Mouse (Mus musculus) lung, adult 2 months (tissue): ENCODE results near the gene Col4a2.

ENCODE experiments used
- CTCF ChIP-seq: fragments of 200-500 bp; IDR thresholded peaks from 2 replicates; pipeline ENCODE4 v1.5.1; 2011; ENCODE audit warnings: mild to moderate bottlenecking, low read length, control low read depth; ENCODE audit not compliant: insufficient read depth
- POLR2A ChIP-seq: fragments of 200-500 bp; IDR thresholded peaks from 2 replicates; pipeline ENCODE4 v1.6.1; 2011; ENCODE audit warnings: low read depth, mild to moderate bottlenecking, control low read depth, low read length, borderline replicate concordance; ENCODE audit errors: extremely low read depth

GRCm38 (mm10) chr8:11452152-11452551, 139.5 kb downstream of the Col4a2 start:
- TF ChIP-seq CTCF = no peak
- TF ChIP-seq POLR2A = no peak
